Mouse (Mus musculus) left cerebral cortex, adult 6 months (tissue): ENCODE data around the gene Gm4175. TPM values are rescaled to one million over a fixed set of nuclear protein-coding genes. Genes with fewer than 3 reads are reported as not detected.

Experiments
- long read RNA-seq, 2 experiments: library from polyadenylated mRNA; unstranded; transcript quantifications; one replicate each; pipeline ENCODE4 v2.0.0; 2019 to 2020
- polyA plus RNA-seq: library from polyadenylated mRNA; unstranded; fragments of <200 nt; fragmentation: Nextera tagmentation; gene quantifications from 2 replicates; pipeline ENCODE4 v1.2.3, GENCODE M21; 2021

Gm4175 gene
- polyA plus RNA-seq: not detected in 2 replicates
- long read RNA-seq, experiment 1: 0 reads
- long read RNA-seq, experiment 2: 0 reads

DNA sequence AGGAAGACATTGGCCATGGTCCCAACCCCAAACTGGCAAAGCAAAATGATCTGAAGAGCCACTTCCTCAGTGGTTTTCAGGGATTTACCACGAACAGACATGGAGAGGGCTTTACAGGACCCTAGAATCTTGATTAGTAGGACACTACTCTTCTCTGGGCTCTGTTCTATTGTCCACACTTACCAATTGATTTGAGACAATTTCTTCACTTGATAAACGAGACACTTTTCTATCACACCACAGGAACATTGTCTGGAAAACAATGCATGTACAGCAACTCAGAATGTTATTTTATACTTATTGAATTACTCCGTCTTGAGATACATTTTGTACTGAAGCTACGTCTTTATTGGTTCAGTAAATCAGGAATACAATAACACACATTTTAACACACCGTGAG is at the start of gene Gm4175:
Gm4175 (minus strand) TSS at position 101 of the 400 bp plus-strand sequence.

DNA sequence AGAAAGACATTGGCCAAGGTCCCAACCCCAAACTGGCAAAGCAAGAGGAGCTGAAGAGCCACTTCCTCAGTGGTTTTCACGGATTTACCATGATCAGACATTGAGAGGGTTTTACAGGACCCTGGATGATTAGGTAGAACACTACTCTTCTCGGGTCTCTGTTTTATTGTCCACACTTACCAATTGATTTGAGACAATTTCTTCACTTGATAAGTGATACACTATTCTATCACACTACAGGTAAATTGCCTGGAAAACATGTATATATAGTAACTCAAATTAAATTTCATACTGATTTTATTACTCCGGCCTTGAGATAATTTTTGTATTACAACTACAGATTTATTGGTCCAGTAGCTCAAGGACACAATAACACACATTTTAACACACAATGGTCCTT is 35.4 kb upstream of the Gm4175 start, which contains the start of gene Gm4177:
Gm4177 (minus strand) TSS at position 101 of the 400 bp plus-strand sequence.

Other genes starting within 250 kb of the Gm4175 start
- not detected in 2 replicates for gene Vmn1r130, start 249.7 kb downstream of the Gm4175 start, polyA plus RNA-seq
- gene Vmn1r131, start 215.4 kb downstream of the Gm4175 start, polyA plus RNA-seq: not detected in 2 replicates
- gene Vmn1r132, start 147.4 kb downstream of the Gm4175 start, polyA plus RNA-seq: not detected in 2 replicates
- gene Gm4177, start 35.3 kb upstream of the Gm4175 start, polyA plus RNA-seq: not detected in 2 replicates
- not detected in 2 replicates for gene Vmn1r135, start 70.9 kb upstream of the Gm4175 start, polyA plus RNA-seq
- gene Gm5725, start 82.8 kb upstream of the Gm4175 start, polyA plus RNA-seq: not detected in 2 replicates
- not detected in 2 replicates for gene Gm5891, start 159.8 kb upstream of the Gm4175 start, polyA plus RNA-seq
- gene Vmn1r137, start 233.1 kb upstream of the Gm4175 start, polyA plus RNA-seq: not detected in 2 replicates